Mouse (Mus musculus): ENCODE data around the gene Ube2q2. TPM values are rescaled to one million over a fixed set of nuclear protein-coding genes. Genes with fewer than 3 reads are reported as not detected.

Gene Ube2q2
- polyA plus RNA-seq, 1 experiment from 2014 or later = 10.6 TPM

GRCm38 (mm10) chr9:55255056-55255455 lies 106.4 kb downstream of the Ube2q2 start:
- no peaks in the 10 kb centered on the region for H3K27me3 ChIP-seq (replicated peaks; ENCODE audit: control insufficient read depth, insufficient read depth, low read length)
- H3K36me3 ChIP-seq (ENCODE audit: control insufficient read depth, insufficient read depth, low read length) = no peaks in the 10 kb centered on the region
- H3K4me1 ChIP-seq (ENCODE audit: control insufficient read depth, insufficient read depth, low read length) = no peaks in the 10 kb centered on the region; the same call in 1 of the 2 replicates
- WGBS = 90% methylated on average over 5 of the region's 5 CpGs
- no peaks in the 10 kb centered on the region for H3K9me3 ChIP-seq (ENCODE audit: control insufficient read depth, low read length)
- no peak overlapping the region for H3K4me3 ChIP-seq (ENCODE audit: low read length)
- no peak overlapping the region for H3K9ac ChIP-seq (ENCODE audit: low read depth, low read length)
- no peak overlapping the region for H3K27ac ChIP-seq (ENCODE audit: low read length)
- no peak overlapping the region for H3K4me2 ChIP-seq (ENCODE audit: low read depth, low read length)
- no peak for ATAC-seq

- H3K9me3 ChIP-seq (ENCODE audit: control insufficient read depth, low read length) = no peaks in the 10 kb centered on the region
Observed at GRCm38 (mm10) chr9:55255604-55256003, 107.0 kb downstream of the Ube2q2 start.

GRCm38 (mm10) chr9:55257105-55257504 lies 108.5 kb downstream of the Ube2q2 start:
- WGBS = 84% methylated on average over 2 of the region's 2 CpGs
- no peak overlapping the region for H3K9ac ChIP-seq (ENCODE audit: low read depth, low read length)
- H3K4me2 ChIP-seq (ENCODE audit: low read depth, low read length) = no peak overlapping the region
- no peaks in the 10 kb centered on the region for H3K9me3 ChIP-seq (ENCODE audit: control insufficient read depth, low read length)
- no peaks in the 10 kb centered on the region for H3K27me3 ChIP-seq (replicated peaks; ENCODE audit: control insufficient read depth, insufficient read depth, low read length)
- H3K4me1 ChIP-seq (ENCODE audit: control insufficient read depth, insufficient read depth, low read length) = no peaks in the 10 kb centered on the region
- H3K36me3 ChIP-seq (ENCODE audit: control insufficient read depth, insufficient read depth, low read length) = no peaks in the 10 kb centered on the region
- no peak overlapping the region for H3K4me3 ChIP-seq (ENCODE audit: low read length)
- ATAC-seq = no peak
- no peak overlapping the region for H3K27ac ChIP-seq (ENCODE audit: low read length)

More at GRCm38 (mm10) chr9:55255604-55256003, 107.0 kb downstream of the Ube2q2 start:
- Histone ChIP-seq H3K4me3 (ENCODE audit: low read length) (no peak overlapping the region), H3K4me1 (ENCODE audit: control insufficient read depth, insufficient read depth, low read length) (no peaks in the 10 kb centered on the region; the same call in 1 of the 2 replicates), H3K27me3 (replicated peaks; ENCODE audit: control insufficient read depth, insufficient read depth, low read length) (no peaks in the 10 kb centered on the region), H3K9ac (ENCODE audit: low read depth, low read length) (no peak overlapping the region), H3K36me3 (ENCODE audit: control insufficient read depth, insufficient read depth, low read length) (no peaks in the 10 kb centered on the region), H3K27ac (ENCODE audit: low read length) (no peak overlapping the region), H3K4me2 (ENCODE audit: low read depth, low read length) (no peak overlapping the region)
- 68% methylated on average over 4 of the region's 4 CpGs for WGBS
- no peak for ATAC-seq

Other genes starting within 250 kb of the Ube2q2 start
- 2.5 and 2.7 TPM in 2 replicates for gene Hykk, start 231.6 kb upstream of the Ube2q2 start, polyA plus RNA-seq (2015; fragmentation: Nextera tagmentation; extraction: Ambion mirVana)
- 269 and 294 TPM in 2 replicates for gene Psma4, start 198.1 kb upstream of the Ube2q2 start, polyA plus RNA-seq (2015; fragmentation: Nextera tagmentation; extraction: Ambion mirVana)
- gene AY074887, start 197.9 kb upstream of the Ube2q2 start, polyA plus RNA-seq (2015; fragmentation: Nextera tagmentation; extraction: Ambion mirVana) = 0.31 and 0.66 TPM in 2 replicates
- 0.21 and 0.58 TPM in 2 replicates for gene Chrna5, start 168.0 kb upstream of the Ube2q2 start, polyA plus RNA-seq (2015; fragmentation: Nextera tagmentation; extraction: Ambion mirVana)
- 9.7 and 9.8 TPM in 2 replicates for gene Chrna3, start 122.3 kb upstream of the Ube2q2 start, polyA plus RNA-seq (2015; fragmentation: Nextera tagmentation; extraction: Ambion mirVana)
- gene Chrnb4, start 100.1 kb upstream of the Ube2q2 start, polyA plus RNA-seq (2015; fragmentation: Nextera tagmentation; extraction: Ambion mirVana) = 5.0 and 5.3 TPM in 2 replicates
- gene Fbxo22, start 60.1 kb downstream of the Ube2q2 start, polyA plus RNA-seq (2015; fragmentation: Nextera tagmentation; extraction: Ambion mirVana) = 55.3 and 61.0 TPM in 2 replicates
- 0.88 and 1.2 TPM in 2 replicates for gene Nrg4, start 178.0 kb downstream of the Ube2q2 start, polyA plus RNA-seq (2015; fragmentation: Nextera tagmentation; extraction: Ambion mirVana)
- 0.71 and 0.93 TPM in 2 replicates for gene Tmem266, start 178.1 kb downstream of the Ube2q2 start, polyA plus RNA-seq (2015; fragmentation: Nextera tagmentation; extraction: Ambion mirVana)